Mouse (Mus musculus): ENCODE measurements at regions not wholly inside any gene's neighbourhood (a gene's known extent, or its start where the extent isn't known, plus 50 kb on each side); places are given as distances from the start of the nearest gene placed in this dataset.

DNA sequence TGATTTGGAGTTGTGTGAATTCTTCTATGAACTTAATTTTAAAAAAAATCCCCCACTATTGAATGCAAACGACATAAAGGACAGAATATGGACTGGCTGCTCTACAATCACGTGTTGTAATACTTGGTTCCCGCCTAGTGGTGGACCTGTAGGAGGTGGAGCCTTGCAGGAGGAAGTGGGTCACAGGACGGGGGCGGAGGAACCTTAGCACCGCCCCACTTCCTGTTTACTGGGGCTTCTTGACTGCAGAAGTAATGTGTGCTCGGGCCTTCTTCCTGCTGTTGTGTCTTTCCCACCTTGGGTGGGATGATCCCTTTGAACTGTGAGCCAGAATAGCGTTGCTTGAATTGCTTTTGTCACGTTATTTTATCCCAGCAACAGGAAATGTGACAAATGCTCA is 52.2 kb upstream of the Tmem108 start:
- DNase-seq = no peak

DNA sequence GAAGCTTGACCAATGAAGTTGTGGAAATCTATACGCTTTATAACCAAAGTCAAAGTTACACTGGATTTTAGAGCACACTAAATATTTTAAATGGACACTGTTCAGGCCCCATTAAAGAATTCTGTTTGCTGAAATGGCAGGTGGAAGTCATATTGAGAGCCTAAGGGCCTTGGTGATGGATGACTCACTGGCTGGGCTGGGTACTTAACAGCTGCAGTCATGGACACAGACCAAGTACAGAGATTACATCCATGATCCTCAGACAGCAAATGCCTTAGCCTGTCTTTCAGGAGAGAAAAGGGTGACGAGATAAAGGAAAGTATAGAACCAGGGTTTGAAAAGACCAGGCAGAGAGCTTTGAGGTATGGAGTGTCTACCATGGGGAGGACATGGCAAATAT is 57.4 kb upstream of the Tmem108 start:
- no peak for DNase-seq

DNA sequence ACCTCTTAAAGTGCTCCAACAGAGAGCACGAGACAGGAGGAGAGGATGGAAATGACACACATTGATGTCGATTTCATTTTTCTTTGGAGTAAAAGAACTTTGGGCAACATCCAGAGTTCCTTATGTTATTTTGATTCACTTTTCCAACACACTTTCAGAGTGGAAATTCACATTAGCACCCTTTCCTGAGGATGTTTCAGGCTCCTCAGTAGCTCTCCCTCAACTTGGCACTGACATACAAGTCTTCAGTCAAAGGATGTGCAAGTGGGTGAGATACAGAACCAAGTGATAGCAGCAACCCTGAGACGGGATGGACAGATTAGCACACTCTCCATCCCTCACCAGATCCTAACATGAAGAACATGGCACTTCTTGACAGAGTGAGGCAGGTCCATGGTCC is 60.0 kb upstream of the Tmem108 start:
- DNase-seq = no peak

DNA sequence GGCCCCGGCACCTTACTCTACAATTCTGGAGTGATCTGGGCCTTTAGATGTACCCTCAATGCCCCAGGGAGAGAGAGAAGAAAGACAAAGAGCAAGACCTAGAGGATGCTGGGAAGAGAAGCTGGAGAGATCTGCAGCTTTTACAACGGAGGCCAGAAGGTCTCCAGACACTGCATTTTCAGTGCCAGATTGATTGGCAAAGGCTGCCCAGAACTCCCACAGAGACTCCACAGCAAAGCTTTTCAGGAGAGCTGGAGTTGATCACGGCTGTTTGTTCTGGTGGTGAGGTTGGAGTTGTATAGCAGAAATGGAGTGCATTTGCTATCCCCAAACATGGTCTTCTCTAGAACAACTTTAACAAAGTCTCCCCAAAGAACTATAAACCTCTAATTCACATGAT is 61.9 kb upstream of the Tmem108 start:
- DNase-seq = no peak

DNA sequence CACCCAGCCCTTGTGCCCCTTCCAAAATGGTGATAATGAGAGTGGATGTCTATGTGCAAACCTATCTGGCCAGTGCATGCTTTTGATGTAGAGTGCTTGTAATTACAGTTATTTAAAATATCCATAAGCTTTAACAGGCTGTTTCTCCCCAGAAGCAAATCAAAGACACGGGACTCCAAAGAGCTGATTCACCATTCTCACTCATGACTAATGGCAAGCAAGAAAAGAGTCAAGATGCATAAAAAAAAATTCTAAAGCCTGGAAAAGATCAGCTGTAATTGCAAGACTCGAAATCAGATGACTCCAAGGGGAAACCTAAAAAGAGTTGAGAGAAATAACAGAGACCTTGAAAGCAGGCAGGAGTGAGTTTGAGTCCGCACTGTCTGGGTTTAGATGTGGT is 79.6 kb upstream of the Tmem108 start:
- DNase-seq = no peak

DNA sequence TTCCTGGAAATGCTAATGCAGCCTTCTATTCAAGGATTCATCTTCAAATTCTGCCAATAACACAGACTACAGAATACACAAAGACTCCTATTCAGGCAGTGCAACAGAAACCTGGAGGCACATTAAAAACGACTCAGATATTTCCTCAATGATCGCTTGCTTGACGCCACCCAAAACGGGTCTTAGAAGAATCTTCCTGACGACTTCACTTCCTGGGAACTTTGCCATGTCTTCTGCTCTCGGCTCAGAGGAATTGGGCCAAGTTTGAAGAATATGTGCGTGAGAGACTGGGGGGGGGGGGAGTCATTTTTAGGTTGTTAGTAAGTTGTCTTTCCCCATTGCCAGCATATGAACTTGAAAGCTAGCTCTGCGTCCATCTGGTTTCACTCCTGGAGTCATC is 82.2 kb upstream of the Tmem108 start:
- no peak for DNase-seq

DNA sequence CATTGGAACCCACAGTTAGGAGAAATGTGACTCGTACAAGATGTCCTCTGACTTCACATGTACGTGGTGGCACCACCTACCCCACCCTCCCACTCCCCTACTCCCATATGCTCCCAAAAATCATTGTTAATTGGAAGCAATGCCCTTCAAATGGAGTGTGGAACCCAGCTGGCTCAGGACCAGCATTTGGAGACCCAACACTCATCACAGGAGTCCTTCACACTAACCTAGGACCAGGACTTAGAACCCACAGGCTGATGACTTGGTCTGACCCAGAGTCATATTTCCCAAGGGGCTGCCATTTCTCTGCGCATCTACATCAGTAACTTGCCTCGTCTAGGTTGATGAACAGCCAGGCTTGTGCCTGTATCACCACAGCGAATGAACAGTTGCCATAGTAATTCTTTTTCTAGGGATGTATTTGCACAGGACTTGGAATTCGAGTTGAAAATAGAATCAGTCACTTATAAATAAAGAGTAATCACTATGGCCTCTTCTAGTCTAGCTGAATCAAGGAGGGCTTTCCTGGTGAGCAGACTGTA is 84.3 kb upstream of the Tmem108 start:
- DNase-seq = no peak

DNA sequence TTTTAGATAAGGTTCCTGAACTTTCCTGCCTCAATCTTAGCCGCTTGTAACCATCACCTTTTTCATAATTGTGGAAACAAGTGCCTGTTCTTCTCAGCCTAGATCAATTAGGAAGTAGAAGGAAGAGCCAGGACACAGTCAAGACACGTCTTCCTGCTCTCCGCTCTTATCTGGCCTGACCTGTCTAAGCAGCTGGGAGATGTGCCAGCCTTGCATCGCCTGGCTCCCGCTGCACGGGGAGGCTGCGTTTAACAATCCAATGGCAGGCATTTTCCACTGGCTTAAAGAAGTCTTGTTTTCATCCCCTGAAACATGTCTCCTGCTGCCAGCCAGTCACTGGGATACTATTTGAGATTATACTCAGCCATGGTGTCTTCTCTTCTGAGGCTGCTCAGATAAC is 86.3 kb upstream of the Tmem108 start:
- no peak for DNase-seq

DNA sequence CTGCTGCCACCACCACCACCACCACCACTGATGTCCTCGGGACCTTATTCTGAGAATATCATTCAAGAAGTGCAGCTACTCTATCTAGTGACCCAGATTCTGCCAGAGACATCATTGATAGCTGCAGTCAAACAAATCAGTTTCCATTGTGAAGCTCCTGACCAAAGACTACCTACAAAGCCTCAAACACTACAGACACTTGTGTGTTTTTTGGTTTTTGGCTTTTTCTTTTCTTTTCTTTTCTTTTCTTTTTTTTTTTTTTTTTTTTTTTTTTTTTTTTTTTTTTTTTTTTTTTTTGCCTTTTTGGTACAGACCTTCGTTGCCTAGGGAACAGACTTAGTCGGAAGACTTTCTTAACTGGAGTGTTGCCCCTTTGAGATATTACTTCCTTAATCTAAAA is 87.4 kb upstream of the Tmem108 start:
- no peak for DNase-seq

DNA sequence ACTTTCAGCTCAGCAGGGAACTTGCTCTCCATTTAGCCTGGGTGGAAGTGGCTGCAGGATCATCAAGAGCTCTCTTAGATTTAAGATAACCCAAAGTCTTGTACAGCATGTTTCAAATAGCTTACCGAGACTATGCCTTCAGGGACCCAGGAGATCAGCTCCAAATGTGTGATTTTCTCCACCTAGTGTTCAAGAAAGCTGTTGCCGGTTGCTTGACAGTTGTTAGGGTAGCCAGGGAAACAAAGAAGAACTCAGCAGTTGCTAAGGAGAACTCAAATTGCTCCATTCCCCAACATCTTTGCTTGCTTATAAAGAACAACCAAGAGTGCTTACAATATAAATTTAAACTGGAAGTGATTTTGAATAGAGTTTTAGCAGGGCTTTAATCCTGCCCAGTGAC is 91.1 kb upstream of the Tmem108 start:
- no peak for DNase-seq

DNA sequence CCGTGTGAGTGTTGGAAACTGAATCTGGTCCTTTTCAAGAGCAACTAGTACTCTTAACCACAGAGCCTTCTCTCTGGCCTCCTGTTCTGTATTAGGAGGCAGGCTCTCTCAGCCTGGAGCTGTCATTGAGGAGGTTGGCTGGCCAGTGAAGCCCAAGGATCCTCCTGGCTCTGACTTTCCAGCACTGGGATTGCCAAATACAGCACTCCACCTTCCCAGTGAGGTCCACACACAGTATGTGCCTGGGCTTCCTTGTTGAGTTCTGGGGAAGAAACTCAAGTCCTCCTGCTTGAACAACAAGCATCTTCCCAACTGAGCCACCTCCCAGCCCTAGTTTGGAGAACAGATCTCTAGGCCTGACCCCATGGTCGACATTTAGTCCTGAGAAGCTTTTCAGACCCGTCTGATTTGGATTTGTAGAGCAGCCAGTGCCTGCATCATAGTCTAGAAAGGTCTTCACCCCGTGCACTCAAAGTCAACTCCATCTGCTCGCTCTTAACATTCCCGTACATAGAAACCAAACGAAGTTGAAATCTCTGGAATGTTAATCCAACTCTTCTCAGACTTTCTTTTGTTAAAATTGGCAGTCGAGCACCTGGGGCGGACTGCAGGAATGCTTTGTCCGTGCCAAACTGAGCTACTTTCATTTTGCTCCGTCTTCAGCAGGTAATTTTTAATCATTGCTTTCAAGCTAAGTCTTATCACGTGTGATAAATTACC is 99.2 kb upstream of the Tmem108 start:
- no peak for DNase-seq

DNA sequence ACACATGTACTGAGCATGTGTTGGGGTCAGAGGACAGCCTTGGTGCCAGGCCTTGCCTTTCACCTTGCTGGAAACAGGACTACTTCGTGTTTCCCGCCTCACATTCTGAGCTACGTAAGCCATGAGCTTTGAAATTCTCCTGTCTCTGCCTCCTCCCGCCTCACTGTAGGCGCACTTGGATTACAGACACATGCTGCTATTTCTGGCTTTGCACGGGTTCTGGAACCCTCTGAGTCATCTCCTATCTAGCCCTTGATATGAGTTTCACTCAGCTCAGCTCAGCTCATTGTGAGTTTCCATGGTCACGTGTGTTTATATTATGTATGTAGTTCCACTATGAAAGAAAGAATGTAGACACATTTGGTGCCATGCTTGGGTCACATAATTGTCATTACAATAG is 100.9 kb upstream of the Tmem108 start:
- no peak for DNase-seq

DNA sequence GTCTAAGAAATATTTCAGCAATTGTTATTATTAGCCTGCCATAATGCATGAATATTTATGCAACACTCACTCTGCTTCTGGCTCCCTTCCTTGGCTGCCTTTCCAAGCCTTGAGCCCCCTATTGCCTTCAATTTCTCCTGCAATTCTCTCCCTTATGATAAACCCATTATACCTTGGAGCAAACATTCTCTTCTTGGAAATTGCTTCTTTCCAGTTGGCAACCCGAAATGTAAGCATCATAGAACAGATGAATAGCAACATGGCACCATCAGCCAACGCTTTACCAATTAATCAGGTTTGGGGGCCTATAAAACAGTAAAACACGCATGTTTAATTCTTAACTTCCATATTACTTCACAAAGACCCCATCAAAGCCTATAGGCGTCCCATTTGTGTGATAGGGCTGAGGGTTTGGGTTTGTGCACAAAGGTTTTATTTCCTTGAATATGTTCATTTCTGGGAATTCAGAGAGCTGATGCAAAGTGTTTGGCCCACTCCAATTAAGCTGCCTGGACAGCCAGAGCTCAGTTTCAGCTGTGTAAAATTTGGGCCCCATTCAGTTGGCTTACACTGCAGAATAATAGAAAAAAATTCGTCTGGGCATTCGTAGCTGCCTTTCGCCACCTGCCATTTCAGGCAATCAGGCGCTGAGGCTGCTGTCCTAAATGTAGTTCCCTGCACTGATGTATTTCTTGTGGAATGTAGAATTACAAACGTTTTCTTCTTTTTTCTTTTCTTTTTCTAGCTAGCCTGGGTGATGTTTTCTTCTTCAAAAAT is 106.0 kb upstream of the Tmem108 start:
- no peak for DNase-seq

DNA sequence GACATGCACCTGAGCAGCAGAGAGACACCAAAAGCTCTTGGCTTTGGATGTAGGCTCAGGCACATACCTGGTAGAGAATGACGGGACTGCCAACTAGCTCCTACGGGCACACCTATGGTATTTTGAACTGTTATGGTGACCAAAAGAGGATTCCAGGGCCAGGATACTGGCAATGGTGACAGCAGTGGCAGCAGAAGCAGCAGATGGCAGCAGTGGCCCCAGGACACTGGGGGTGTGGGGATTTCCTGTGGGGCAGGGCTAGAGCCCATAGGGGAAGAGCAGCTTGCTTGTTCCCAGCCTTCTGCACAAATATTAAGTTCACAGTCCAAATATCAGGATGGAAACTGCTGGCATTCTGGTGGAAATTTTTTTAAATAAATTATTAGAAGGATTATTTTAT is 107.6 kb upstream of the Tmem108 start:
- no peak for DNase-seq

DNA sequence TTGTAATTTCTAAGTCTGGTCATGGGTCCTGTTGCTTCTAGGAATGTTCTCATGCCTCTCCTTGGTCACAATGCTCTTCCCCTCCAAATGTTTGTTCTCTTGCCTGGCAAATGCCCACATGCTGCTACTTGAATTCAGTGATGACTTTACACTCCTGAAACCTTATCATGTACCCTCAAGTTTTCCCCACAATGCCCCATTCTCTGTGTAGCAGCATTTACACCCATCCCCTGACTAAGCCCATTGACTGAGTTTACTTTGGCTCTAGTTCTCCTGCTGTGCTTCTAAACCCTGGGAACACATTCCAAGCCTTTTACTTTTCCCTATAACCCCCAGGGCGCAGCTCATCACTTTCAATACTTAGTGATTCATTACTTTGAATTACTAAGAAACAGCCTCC is 110.5 kb upstream of the Tmem108 start:
- no peak for DNase-seq

DNA sequence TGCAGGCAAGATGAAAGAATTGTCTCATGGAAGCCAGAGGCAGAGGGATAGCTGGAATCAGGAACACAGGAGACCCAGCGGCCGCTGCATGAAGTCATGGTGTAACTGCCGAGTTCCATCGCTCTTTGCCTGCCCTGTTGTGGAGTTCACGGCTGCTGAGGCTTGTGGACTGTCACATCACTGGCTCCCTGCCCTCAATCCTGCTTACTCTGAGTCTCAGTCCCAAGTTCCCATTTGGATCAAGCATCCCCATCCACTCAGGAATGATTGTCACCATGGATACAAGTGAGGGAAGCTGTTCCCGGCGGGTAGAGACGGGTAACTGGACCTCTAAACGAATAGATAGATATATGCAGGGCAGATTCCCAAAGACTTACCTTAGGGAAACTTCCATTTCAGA is 112.2 kb upstream of the Tmem108 start:
- no peak for DNase-seq

DNA sequence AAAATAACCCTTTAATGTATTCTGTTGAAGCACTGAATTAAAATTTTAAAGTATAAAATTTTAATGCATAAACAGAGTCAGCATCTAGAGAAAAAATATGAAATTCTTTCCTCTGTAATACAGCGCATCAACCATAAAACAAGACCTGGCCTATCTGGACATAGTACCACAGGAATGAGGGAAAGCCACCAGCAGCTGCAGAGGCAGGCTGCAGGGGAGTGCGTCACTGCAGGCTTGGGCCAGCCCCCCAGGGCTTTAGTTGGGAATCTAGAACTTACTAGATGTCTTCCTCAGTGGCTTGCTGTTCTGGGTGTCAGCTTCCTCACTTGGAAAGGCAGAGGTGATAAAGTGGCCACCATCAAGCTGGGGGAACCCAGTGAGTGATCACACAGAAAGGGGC is 116.2 kb upstream of the Tmem108 start:
- DNase-seq = no peak

DNA sequence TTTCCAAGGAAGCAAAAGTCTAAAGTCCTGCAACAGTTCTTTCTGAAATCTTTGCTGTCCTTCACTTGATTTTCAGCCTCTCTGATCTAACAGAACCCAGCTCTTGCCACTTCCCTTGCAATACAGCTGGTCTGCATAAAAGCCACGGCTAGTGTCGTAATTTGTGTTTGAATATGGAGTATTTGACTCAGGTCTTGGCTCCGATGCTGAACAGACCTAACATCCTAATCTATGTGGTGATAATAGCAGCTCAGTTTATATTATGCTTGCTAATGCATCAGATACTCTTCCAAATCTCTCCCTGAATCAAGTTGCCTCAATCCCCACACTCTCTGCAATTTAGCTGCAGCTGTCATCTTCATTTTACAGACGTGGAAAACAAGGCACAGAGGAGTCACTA is 109.5 kb upstream of the Nphp3 start:
- DNase-seq = no peak

DNA sequence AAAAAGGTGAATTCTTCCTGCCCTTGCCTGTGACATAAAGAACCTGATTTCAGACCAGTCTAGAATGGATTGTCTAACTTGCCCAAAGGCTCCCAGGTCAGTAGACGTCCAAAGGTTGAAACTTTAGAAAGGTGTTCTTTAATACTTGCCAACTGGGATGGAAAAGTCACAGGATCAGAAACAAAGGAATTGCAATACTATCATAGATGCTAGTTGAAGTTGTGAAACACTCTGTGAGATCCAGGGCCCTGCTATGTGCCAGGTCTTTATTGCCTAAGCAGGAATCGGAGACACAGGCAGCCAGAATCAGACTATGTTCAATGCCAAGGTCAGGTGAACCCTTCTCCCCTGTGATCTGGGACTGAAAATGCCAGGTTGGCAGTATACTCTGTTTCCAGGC is 108.0 kb upstream of the Nphp3 start:
- no peak for DNase-seq

DNA sequence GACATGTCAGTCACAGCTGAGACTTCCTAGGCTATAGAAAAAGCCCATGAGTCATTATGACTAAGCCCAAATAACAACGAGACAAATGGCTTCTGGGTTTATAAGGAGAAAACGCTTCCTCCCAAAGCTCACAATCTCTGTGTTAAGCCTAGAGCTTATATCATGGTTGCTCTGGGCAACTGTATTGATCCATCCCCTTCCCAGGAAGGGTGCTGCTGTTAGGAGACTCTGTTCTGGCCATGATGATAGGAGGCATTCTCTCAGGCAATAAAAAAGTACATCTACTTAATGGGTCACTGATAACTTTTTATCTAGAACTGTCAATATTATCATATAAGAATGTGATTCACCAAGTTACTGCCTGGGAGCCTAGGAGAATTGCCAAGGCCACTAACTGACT is 103.0 kb upstream of the Nphp3 start:
- no peak for DNase-seq

DNA sequence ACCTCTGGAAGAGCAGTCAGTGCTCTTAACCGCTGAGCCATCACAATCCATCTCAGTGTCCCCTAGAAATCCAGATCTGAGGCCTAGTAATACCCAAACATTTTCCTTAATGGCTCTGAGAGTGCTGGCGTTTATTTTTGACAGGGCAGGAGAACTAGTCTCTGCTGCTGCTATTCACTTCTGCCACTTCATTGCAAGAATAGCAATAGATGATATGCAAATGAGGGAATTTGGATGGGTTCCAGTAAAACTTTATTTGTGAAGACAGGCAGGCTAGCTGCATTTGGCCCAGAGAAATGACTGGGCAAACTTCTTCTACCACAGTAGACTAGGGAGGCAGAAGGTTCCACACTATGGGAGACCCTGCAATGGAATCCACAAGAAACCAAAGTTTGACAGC is 91.0 kb upstream of the Nphp3 start:
- DNase-seq = no peak

DNA sequence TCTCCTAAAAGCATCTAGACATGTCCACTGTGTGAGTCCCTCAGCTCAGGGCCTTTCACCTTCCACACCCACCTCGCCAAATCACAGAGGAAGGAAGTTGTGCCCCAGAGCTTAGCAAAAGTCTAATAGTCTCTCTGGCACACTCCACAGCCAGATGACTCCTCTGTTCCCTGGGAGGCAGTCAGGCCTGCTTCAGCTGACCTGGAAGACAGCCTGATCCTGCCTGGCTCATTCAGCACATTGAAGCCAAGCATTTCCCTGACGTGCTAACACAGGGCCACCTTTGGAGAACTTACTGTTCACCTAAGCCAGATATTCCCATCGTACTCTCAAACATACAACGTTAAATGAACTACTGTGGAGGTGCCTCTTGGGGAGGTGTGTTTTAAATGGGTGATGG is 87.2 kb upstream of the Nphp3 start:
- no peak for DNase-seq

DNA sequence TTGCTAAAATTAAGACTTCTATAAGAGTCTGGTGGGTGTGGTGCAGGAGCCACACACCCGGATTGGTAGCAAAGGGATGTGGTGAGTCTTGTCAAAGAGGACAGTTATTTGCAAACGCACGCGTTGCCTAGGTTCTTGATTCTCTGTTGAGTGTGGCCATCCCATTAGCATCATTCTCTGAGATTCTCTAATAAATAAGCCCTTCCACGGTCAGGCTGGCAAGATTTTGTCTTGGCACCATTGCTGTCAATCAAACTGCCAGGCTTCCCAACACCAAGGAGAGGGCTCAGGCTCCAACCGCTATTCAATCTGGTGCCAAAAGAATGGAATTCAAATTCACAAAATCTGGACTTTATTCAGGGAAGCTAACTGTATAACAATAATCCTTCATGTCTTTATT is 84.6 kb upstream of the Nphp3 start:
- no peak for DNase-seq

DNA sequence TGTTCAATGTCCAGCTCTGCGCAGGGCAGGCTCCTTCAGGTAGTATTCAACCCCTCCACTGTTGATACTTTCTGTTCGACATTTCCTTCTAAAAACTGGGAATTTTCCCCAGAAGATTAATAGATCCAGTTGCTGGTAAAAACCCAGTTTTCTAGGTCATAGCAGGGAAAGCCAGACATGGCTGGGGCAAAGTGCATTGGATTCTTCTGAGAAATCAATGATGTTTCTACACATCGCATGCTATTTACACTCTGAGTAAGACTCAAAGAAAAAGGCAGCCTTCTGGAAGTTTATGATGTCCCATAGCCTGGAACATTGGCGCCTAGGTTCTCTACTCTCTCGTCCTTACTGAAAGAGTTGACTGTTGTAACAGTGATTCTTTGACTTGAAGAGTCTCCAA is 80.0 kb upstream of the Nphp3 start:
- no peak for DNase-seq

DNA sequence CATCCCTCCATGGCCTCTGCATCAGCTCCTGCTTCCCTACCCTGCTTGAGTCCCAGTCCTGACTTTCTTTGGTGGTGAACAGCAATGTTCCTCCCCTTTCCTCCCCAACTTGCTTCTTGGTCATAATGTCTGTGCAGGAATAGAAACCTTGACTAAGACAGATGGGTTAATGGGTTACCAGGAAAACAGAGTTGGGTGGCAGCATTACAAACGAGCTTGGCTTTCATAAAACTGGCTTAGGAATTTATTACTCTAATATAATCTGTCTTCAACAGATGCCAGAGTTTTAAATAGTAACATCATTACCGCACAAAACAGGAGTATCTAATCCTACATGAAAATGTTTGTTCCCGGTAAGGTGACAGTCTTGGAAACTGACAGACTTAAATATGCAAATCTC is 77.7 kb upstream of the Nphp3 start:
- no peak for DNase-seq
